Mouse (Mus musculus): Measurements from ENCODE around the gene Stn1. TPM values are rescaled to one million over a fixed set of nuclear protein-coding genes. Genes with fewer than 3 reads are reported as not detected.

Gene Stn1
- total and polyA plus RNA-seq, 3 experiments = 15.7 to 20.0 (median 15.8) TPM

DNA sequence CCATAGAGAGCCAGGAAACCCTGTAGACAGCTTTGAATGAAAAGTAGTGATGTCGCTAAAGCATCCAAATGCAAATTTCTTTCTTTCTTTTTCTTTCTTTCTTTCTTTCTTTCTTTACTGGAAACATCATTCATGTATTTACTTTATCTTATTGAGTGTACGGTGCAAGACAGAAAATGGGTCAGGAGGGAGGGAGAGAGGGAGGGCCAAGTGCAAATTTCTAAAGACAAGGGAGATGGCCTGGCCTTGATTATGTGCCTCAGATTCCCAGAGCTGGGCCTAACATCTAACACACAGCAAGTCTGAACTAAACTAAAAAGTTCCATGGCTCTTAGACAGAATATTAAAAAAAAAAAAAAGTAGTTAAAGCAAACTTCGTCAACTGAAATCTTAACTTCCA lies 63.9 kb downstream of the Stn1 start:
- intact Hi-C loops (cut with DNase I) = no loop called here
- H3K36me3 ChIP-seq (ENCODE audit: control insufficient read depth, insufficient read depth, low read length) = no peaks in the 10 kb centered on the region
- H3K27ac ChIP-seq = no peak overlapping the region
- H3K79me2 ChIP-seq (replicated peaks; ENCODE audit: control insufficient read depth, insufficient read depth, low read length) = no peaks in the 10 kb centered on the region
- no peak for DNase-seq
- no peak for TF ChIP-seq POLR2A (IDR thresholded peaks at IDR 0.05; ENCODE audit: insufficient read depth, low read depth, low read length)
- no peak for TF ChIP-seq EP300 (IDR thresholded peaks at IDR 0.05; ENCODE audit: insufficient read depth, low read depth, low read length)
- no peak for TF ChIP-seq CTCF (IDR thresholded peaks at IDR 0.05)
- no peaks in the 10 kb centered on the region for H3K4me1 ChIP-seq (ENCODE audit: control insufficient read depth, insufficient read depth, low read length)
- H3K27me3 ChIP-seq (ENCODE audit: control insufficient read depth, insufficient read depth, low read length) = no peaks in the 10 kb centered on the region
- WGBS = 74% methylated on average over 3 of the region's 3 CpGs
- H3K9ac ChIP-seq (ENCODE audit: low read depth, low read length) = no peak overlapping the region
- no peak overlapping the region for H3K4me3 ChIP-seq

DNA sequence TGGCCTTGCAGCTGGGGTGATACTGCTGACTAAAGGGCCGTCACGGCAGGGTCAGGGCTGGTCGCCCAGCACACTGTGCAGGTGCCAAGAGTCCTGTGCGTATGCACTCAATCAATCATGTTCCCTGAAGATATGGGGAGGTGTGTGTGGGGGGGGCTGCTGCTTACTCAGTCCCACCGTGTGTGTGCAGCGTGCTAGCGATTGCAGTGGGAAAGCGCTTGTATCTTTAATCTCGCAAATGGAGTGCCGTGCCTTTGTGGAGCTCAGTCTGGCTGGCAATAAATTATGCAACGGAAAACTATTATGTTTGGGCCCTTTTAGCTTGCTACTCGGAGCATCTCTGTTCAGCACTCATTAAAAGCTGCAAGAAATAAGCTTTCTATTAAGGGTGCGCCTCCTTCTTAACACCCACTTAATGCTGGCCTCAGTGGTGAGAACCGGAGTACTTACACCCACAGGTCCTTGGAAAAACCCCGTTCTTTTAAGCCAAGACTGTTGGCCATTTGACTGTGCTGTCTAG lies 64.4 kb downstream of the Stn1 start:
- no peak for TF ChIP-seq CTCF (IDR thresholded peaks at IDR 0.05)
- no peak for TF ChIP-seq POLR2A (IDR thresholded peaks at IDR 0.05; ENCODE audit: insufficient read depth, low read depth, low read length)
- TF ChIP-seq EP300 (IDR thresholded peaks at IDR 0.05; ENCODE audit: insufficient read depth, low read depth, low read length) = peak; percentile 48; the same call in 1 of the 2 replicates
- 48% methylated on average over 15 of the region's 15 CpGs for WGBS

DNA sequence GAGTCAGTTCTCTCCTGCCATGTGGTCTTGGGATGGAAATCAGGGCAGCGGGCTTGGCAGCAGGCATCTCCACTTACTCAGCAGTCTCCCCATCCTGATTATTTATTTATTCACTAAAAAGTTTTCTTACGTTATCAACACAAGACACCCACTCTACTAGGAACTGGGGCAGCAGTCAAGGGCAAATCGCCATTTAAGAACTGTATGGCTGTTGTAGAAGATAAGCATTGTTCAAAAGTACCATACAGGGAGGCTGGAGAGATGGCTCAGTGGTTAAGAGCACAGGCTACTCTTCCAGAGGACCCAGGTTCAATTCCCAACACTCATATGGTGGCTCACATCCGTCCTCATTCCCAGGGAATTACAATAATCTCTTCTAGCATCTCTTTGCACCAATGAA lies 65.5 kb downstream of the Stn1 start:
- Histone ChIP-seq H3K27ac (no peak overlapping the region), H3K9ac (ENCODE audit: low read depth, low read length) (no peak overlapping the region), H3K4me1 (ENCODE audit: control insufficient read depth, insufficient read depth, low read length) (no peaks in the 10 kb centered on the region), H3K79me2 (replicated peaks; ENCODE audit: control insufficient read depth, insufficient read depth, low read length) (no peaks in the 10 kb centered on the region), H3K27me3 (ENCODE audit: control insufficient read depth, insufficient read depth, low read length) (no peaks in the 10 kb centered on the region), H3K4me3 (no peak overlapping the region), H3K36me3 (ENCODE audit: control insufficient read depth, insufficient read depth, low read length) (no peaks in the 10 kb centered on the region)
- no peak for DNase-seq
- no peak for TF ChIP-seq POLR2A (IDR thresholded peaks at IDR 0.05; ENCODE audit: insufficient read depth, low read depth, low read length)
- TF ChIP-seq CTCF (IDR thresholded peaks at IDR 0.05) = no peak
- TF ChIP-seq EP300 (IDR thresholded peaks at IDR 0.05; ENCODE audit: insufficient read depth, low read depth, low read length) = no peak
- intact Hi-C loops (cut with DNase I) = no loop called here
- 75% methylated on average over 4 of the region's 4 CpGs for WGBS

More for the DNA sequence above, 64.4 kb downstream of the Stn1 start:
- no peaks in the 10 kb centered on the region for H3K4me1 ChIP-seq (ENCODE audit: control insufficient read depth, insufficient read depth, low read length)
- H3K9ac ChIP-seq (ENCODE audit: low read depth, low read length) = peak overlapping the region; percentile 20; the same call in 1 of the 2 replicates
- H3K4me3 ChIP-seq = no peak overlapping the region
- peak in 1 of 2 experiments; percentile 57 for DNase-seq
- no peaks in the 10 kb centered on the region for H3K36me3 ChIP-seq (ENCODE audit: control insufficient read depth, insufficient read depth, low read length)
- H3K79me2 ChIP-seq (replicated peaks; ENCODE audit: control insufficient read depth, insufficient read depth, low read length) = no peaks in the 10 kb centered on the region
- intact Hi-C loops (cut with DNase I) = no loop called here
- H3K27me3 ChIP-seq (ENCODE audit: control insufficient read depth, insufficient read depth, low read length) = no peaks in the 10 kb centered on the region
- H3K27ac ChIP-seq = no peak overlapping the region

DNA sequence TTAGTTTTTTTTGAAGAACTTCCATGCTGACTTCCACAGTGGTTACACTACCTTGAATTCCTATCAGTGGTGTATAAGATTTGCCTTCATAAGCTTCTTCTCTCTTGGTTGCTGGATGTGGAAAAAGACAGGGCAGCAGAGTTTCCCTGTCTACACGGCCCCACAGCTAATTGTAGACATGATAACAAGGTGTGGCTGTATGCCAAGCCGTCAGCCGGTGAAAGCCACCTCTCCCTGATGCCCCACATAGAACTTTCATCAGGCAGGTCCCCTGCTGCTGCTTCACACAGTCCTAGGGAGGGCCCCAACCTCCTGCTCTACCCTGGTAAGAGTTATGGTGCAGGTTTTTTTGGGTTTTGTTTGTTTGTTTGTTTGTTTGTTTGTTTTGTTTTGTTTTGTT lies 68.6 kb downstream of the Stn1 start:
- 26% methylated on average over 3 of the region's 3 CpGs for WGBS
- no peak overlapping the region for H3K27ac ChIP-seq
- no peaks in the 10 kb centered on the region for H3K79me2 ChIP-seq (replicated peaks; ENCODE audit: control insufficient read depth, insufficient read depth, low read length)
- no peak for DNase-seq
- intact Hi-C loops (cut with DNase I) = no loop called here
- no peaks in the 10 kb centered on the region for H3K27me3 ChIP-seq (ENCODE audit: control insufficient read depth, insufficient read depth, low read length)
- H3K9ac ChIP-seq (ENCODE audit: low read depth, low read length) = no peak overlapping the region
- H3K36me3 ChIP-seq (ENCODE audit: control insufficient read depth, insufficient read depth, low read length) = no peaks in the 10 kb centered on the region
- no peak overlapping the region for H3K4me3 ChIP-seq
- peaks cover 1% of the 10 kb centered on the region; the same call in 1 of the 2 replicates for H3K4me1 ChIP-seq (ENCODE audit: control insufficient read depth, insufficient read depth, low read length)
- TF ChIP-seq EP300 (IDR thresholded peaks at IDR 0.05; ENCODE audit: insufficient read depth, low read depth, low read length) = no peak
- no peak for TF ChIP-seq POLR2A (IDR thresholded peaks at IDR 0.05; ENCODE audit: insufficient read depth, low read depth, low read length)
- no peak for TF ChIP-seq CTCF (IDR thresholded peaks at IDR 0.05)

DNA sequence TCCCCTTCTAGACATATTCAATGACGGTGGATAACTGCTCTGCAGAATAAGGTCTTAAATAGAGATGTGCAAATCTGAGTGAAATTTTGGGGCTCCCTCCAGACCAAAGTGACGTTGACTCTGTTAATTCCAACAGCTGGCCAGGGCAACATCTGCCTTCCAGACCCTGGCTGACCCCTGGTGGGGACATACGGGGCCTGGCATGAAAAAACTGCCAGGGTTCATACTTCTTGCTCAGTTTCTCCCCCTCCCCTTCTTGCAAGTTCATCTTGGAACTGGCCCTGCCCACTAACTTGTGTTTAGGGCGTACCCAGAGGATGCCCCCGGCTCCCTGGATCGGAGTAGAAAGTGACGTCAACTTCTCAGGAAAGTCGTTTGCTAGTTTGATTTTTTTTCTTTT lies 70.5 kb downstream of the Stn1 start:
- no peak for DNase-seq
- Histone ChIP-seq H3K4me3 (no peak overlapping the region), H3K27me3 (ENCODE audit: control insufficient read depth, insufficient read depth, low read length) (no peaks in the 10 kb centered on the region), H3K36me3 (ENCODE audit: control insufficient read depth, insufficient read depth, low read length) (no peaks in the 10 kb centered on the region), H3K9ac (ENCODE audit: low read depth, low read length) (no peak overlapping the region), H3K27ac (no peak overlapping the region), H3K4me1 (ENCODE audit: control insufficient read depth, insufficient read depth, low read length) (peaks cover 8% of the 10 kb centered on the region; the same call in 1 of the 2 replicates), H3K79me2 (replicated peaks; ENCODE audit: control insufficient read depth, insufficient read depth, low read length) (no peaks in the 10 kb centered on the region; the same call in 1 of the 2 replicates)
- intact Hi-C loops (cut with DNase I) = no loop called here
- TF ChIP-seq CTCF (IDR thresholded peaks at IDR 0.05) (peak; percentile 38), POLR2A (IDR thresholded peaks at IDR 0.05; ENCODE audit: insufficient read depth, low read depth, low read length) (no peak)
- WGBS = 63% methylated on average over 8 of the region's 8 CpGs

DNA sequence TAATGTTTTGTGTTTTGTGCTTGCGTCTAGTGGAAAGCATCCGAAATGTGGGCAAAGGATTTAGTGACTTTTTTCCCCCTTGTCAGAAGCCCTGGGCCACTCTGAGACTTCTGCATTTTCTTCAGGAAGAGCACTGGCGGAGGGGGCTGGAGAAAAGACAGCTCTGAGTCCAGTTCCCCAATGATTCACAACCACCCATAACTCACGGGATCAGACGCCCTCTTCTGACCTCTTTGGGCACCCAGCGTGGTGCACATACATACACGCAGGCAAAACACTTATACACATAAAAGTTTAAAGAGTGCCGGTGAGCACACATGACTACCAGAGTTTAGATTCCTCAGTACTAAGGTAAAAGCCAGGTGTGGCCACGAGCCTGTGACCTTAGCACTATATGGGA lies 71.8 kb downstream of the Stn1 start:
- DNase-seq = peak in 1 of 2 experiments; percentile 47
- 88% methylated on average over 9 of the region's 9 CpGs for WGBS
- H3K4me3 ChIP-seq = no peak overlapping the region
- H3K9ac ChIP-seq (ENCODE audit: low read depth, low read length) = no peak overlapping the region
- no peaks in the 10 kb centered on the region for H3K27me3 ChIP-seq (ENCODE audit: control insufficient read depth, insufficient read depth, low read length)
- TF ChIP-seq CTCF (IDR thresholded peaks at IDR 0.05) = peak; percentile 47
- no peak for TF ChIP-seq EP300 (IDR thresholded peaks at IDR 0.05; ENCODE audit: insufficient read depth, low read depth, low read length)
- no peaks in the 10 kb centered on the region; the same call in 1 of the 2 replicates for H3K79me2 ChIP-seq (replicated peaks; ENCODE audit: control insufficient read depth, insufficient read depth, low read length)
- intact Hi-C loops (cut with DNase I) = loop anchor here (2.0 kb wide), 2 partner anchors 37 to 83 kb away; no protein-coding TSS in a partner anchor
- no peaks in the 10 kb centered on the region for H3K36me3 ChIP-seq (ENCODE audit: control insufficient read depth, insufficient read depth, low read length)
- H3K4me1 ChIP-seq (ENCODE audit: control insufficient read depth, insufficient read depth, low read length) = peaks cover 12% of the 10 kb centered on the region
- H3K27ac ChIP-seq = no peak overlapping the region

Data from heart, adult 2 months (tissue).